Mouse (Mus musculus): ENCODE results near the gene Adcy6.

DNA sequence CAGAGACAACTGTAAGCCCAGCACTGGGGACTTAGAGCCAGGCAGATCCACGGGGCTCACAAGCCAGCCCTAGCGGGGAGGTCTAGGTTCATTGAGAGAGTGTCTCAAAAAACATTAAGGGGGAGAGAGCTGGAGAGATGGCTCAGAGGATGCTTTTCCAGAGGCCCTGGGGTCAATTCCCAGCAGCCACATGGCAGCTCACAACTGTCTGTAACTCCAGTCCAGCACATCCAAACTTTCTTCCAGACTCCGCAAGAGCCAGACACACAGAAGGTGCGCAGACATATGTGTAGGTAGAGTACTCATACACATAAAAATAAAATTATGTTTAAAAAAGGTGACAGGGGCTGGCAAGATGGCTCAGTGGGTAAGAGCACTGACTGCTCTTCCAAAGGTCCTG is 36.6 kb downstream of the Adcy6 start:
- TF ChIP-seq CTCF (IDR thresholded peaks at IDR 0.05; ENCODE audit: control insufficient read depth, insufficient read depth, insufficient replicate concordance, low read depth, low read length) (no peak), POLR2A (IDR thresholded peaks at IDR 0.05; ENCODE audit: control insufficient read depth, low read depth, low read length) (no peak)

All from testis, adult 2 months (tissue).